Mouse (Mus musculus) lung, postnatal 0 days (tissue): ENCODE measurements around the gene Sost. TPM values are rescaled to one million over a fixed set of nuclear protein-coding genes. Genes with fewer than 3 reads are reported as not detected.

Experiments used
- ATAC-seq: fragments of 200-750 bp; cut with Nextera tagmentation; 2 replicates; pipeline ENCODE4 v1.8.0; 2017; ENCODE audit warnings: moderate library complexity
- DNase-seq: peaks from one replicate; pipeline ENCODE4 v3.0.0-alpha.2; 2016; ENCODE audit warnings: low spot score
- H3K27ac ChIP-seq: fragments of 300-500 bp; sonication (generic); 2 replicates; pipeline ENCODE4 v1.5.1; 2014; ENCODE audit warnings: antibody characterized with exemption, mild to moderate bottlenecking, low read length, mixed read lengths
- H3K27me3 ChIP-seq: fragments of 300-500 bp; sonication (generic); replicated peaks from 2 replicates; pipeline ENCODE4 v1.6.1; 2014; ENCODE audit warnings: low read length, mixed read lengths; ENCODE audit not compliant: insufficient read depth
- H3K36me3 ChIP-seq: fragments of 300-500 bp; sonication (generic); 2 replicates; pipeline ENCODE4 v1.6.1; 2014; ENCODE audit warnings: low read length, mixed read lengths; ENCODE audit not compliant: insufficient read depth
- H3K4me1 ChIP-seq: fragments of 300-500 bp; sonication (generic); 2 replicates; pipeline ENCODE4 v1.6.1; 2014; ENCODE audit warnings: antibody characterized with exemption, low read depth, low read length, mixed read lengths; ENCODE audit not compliant: insufficient read depth
- H3K4me2 ChIP-seq: fragments of 300-500 bp; sonication (generic); replicated peaks from 2 replicates; pipeline ENCODE4 v1.6.1; 2014; ENCODE audit warnings: low read depth, mild to moderate bottlenecking, low read length, moderate library complexity, mixed read lengths
- H3K4me3 ChIP-seq: fragments of 300-500 bp; sonication (generic); 2 replicates; pipeline ENCODE4 v1.5.1; 2014; ENCODE audit warnings: low read depth, low read length
- H3K9ac ChIP-seq: fragments of 300-500 bp; sonication (generic); replicated peaks from 2 replicates; pipeline ENCODE4 v1.6.1; 2014; ENCODE audit warnings: low read depth, mild to moderate bottlenecking
- H3K9me3 ChIP-seq: fragments of 300-500 bp; sonication (generic); 2 replicates; pipeline ENCODE4 v1.6.1; 2016; ENCODE audit warnings: low read length, mixed read lengths
- CTCF ChIP-seq: IDR thresholded peaks from 2 replicates; pipeline ENCODE4 v1.5.1; 2016; ENCODE audit warnings: antibody characterized with exemption, mild to moderate bottlenecking
- EP300 ChIP-seq: IDR thresholded peaks from 2 replicates; pipeline ENCODE4 v1.6.1; 2016; ENCODE audit warnings: antibody characterized with exemption, mild to moderate bottlenecking, control low read depth
- WGBS: fragments of 180-500 bp; shearing (Covaris S2); extraction: QIAGEN DNeasy Blood & Tissue Kit; methylation state at CpG from one replicate; pipeline ENCODE4 v1.1.7; 2014; 5-methylcytosine and 5-hydroxymethylcytosine counted together
- polyA plus RNA-seq: library from polyadenylated mRNA; unstranded; fragments of >200 nt; fragmentation: Nextera tagmentation; extraction: Ambion mirVana; gene quantifications from 2 replicates; pipeline ENCODE4 v1.2.1, GENCODE M21; 2015

Sost gene
- polyA plus RNA-seq, 1 experiment from 2014 or later, result not detected

GRCm38 (mm10) chr11:101971410-101971809 lies 4.6 kb upstream of the Sost start:
- 35% methylated on average over 3 of the region's 3 CpGs for WGBS
- Histone ChIP-seq H3K9ac (no peak overlapping the region), H3K27me3 (peaks cover 6% of the 10 kb centered on the region), H3K4me2 (no peak overlapping the region), H3K36me3 (peaks cover 11% of the 10 kb centered on the region), H3K4me1 (no peaks in the 10 kb centered on the region), H3K9me3 (no peaks in the 10 kb centered on the region), H3K27ac (no peak overlapping the region), H3K4me3 (no peak overlapping the region)
- DNase-seq, result peak; percentile 85
- TF ChIP-seq CTCF (peak; percentile 80), EP300 (0 out of 2 replicates have a peak, but pooled peaks have one; percentile 20)
- ATAC-seq, result peak; percentile 53

- no peaks in the 10 kb centered on the region for H3K9me3 ChIP-seq
- H3K4me3 ChIP-seq, result no peak overlapping the region
- no peak overlapping the region for H3K4me2 ChIP-seq
- ATAC-seq (no peak), DNase-seq (no peak)
- no peak overlapping the region for H3K9ac ChIP-seq
- peaks cover 8% of the 10 kb centered on the region for H3K36me3 ChIP-seq
- 77% methylated on average over 13 of the region's 13 CpGs for WGBS
- H3K27ac ChIP-seq, result no peak overlapping the region
- TF ChIP-seq EP300, result no peak
- no peak for TF ChIP-seq CTCF
- H3K4me1 ChIP-seq, result no peaks in the 10 kb centered on the region
- H3K27me3 ChIP-seq, result peaks cover 11% of the 10 kb centered on the region
Measured at GRCm38 (mm10) chr11:101969835-101970234, 3.0 kb upstream of the Sost start.

GRCm38 (mm10) chr11:101968791-101969190 lies 2.0 kb upstream of the Sost start:
- Histone ChIP-seq H3K36me3 (0 out of 2 replicates have a peak, but pooled peaks cover under 1% of the 10 kb centered on the region), H3K27me3 (peaks cover 21% of the 10 kb centered on the region), H3K4me2 (no peak overlapping the region), H3K4me3 (no peak overlapping the region), H3K9me3 (no peaks in the 10 kb centered on the region), H3K4me1 (peaks cover 6% of the 10 kb centered on the region; the same call in 1 of the 2 replicates), H3K9ac (no peak overlapping the region), H3K27ac (no peak overlapping the region)
- 0% methylated on average over 5 of the region's 5 CpGs for WGBS
- TF ChIP-seq CTCF, result peak; percentile 99
- no peak for TF ChIP-seq EP300
- ATAC-seq (peak; percentile 57; the same call in 1 of the 2 replicates), DNase-seq (peak; percentile 90)

GRCm38 (mm10) chr11:101968311-101968710 lies 1.5 kb upstream of the Sost start:
- Histone ChIP-seq H3K27me3 (peaks cover 26% of the 10 kb centered on the region), H3K4me1 (peaks cover 8% of the 10 kb centered on the region; the same call in 1 of the 2 replicates), H3K27ac (no peak overlapping the region), H3K9me3 (no peaks in the 10 kb centered on the region), H3K4me3 (no peak overlapping the region), H3K4me2 (no peak overlapping the region), H3K9ac (no peak overlapping the region), H3K36me3 (no peaks in the 10 kb centered on the region)
- no peak for ATAC-seq
- WGBS, result 16% methylated on average over 7 of the region's 7 CpGs
- TF ChIP-seq EP300 (no peak), CTCF (no peak)
- DNase-seq, result no peak

- WGBS, result 0% methylated on average over 2 of the region's 2 CpGs
- no peak for ATAC-seq
- Histone ChIP-seq H3K4me3 (no peak overlapping the region), H3K36me3 (no peaks in the 10 kb centered on the region), H3K27me3 (peaks cover 43% of the 10 kb centered on the region), H3K4me2 (no peak overlapping the region), H3K9ac (no peak overlapping the region), H3K9me3 (no peaks in the 10 kb centered on the region), H3K4me1 (peaks cover 13% of the 10 kb centered on the region; the same call in 1 of the 2 replicates), H3K27ac (no peak overlapping the region)
- DNase-seq, result no peak
- TF ChIP-seq EP300 (no peak), CTCF (no peak)
Measured at GRCm38 (mm10) chr11:101965553-101965952, 1.3 kb downstream of the Sost start.

- no peak overlapping the region for H3K4me2 ChIP-seq
- H3K27ac ChIP-seq, result no peak overlapping the region
- no peak overlapping the region for H3K4me3 ChIP-seq
- TF ChIP-seq CTCF, result no peak
- no peak for TF ChIP-seq EP300
- DNase-seq, result no peak
- no peak overlapping the region for H3K9ac ChIP-seq
- H3K27me3 ChIP-seq, result peaks cover 43% of the 10 kb centered on the region
- H3K9me3 ChIP-seq, result no peaks in the 10 kb centered on the region
- no peak for ATAC-seq
- H3K36me3 ChIP-seq, result no peaks in the 10 kb centered on the region
- WGBS, result 8% methylated on average over 7 of the region's 8 CpGs
- peaks cover 13% of the 10 kb centered on the region; the same call in 1 of the 2 replicates for H3K4me1 ChIP-seq
Measured at GRCm38 (mm10) chr11:101964647-101965046, 2.2 kb downstream of the Sost start.
